Mouse (Mus musculus) midbrain, embryonic 12.5 days (tissue): Measurements from ENCODE around the gene Sec16a. TPM values are rescaled to one million over a fixed set of nuclear protein-coding genes. Genes with fewer than 3 reads are reported as not detected.
A peak's percentile ranks its signal among the peaks of the same experiment; 100 is the strongest.

ENCODE experiments used
- ATAC-seq: fragments of 200-750 bp; cut with Nextera tagmentation; 2 replicates; pipeline ENCODE4 v1.8.0; 2017; ENCODE audit warnings: low read depth, moderate TSS enrichment, moderate library complexity; ENCODE audit not compliant: low FRiP score
- H3K27ac ChIP-seq: fragments of 300-500 bp; sonication (generic); replicated peaks from 2 replicates; pipeline ENCODE4 v1.5.1; 2016; ENCODE audit warnings: mild to moderate bottlenecking
- H3K27me3 ChIP-seq: fragments of 300-500 bp; sonication (generic); 2 replicates; pipeline ENCODE4 v1.6.1; 2016; ENCODE audit warnings: mild to moderate bottlenecking
- H3K36me3 ChIP-seq: fragments of 300-500 bp; sonication (generic); 2 replicates; pipeline ENCODE4 v1.6.1; 2016
- H3K4me1 ChIP-seq: fragments of 300-500 bp; sonication (generic); 2 replicates; pipeline ENCODE4 v1.6.1; 2016
- H3K4me2 ChIP-seq: fragments of 300-500 bp; sonication (generic); replicated peaks from 2 replicates; pipeline ENCODE4 v1.6.1; 2016; ENCODE audit warnings: mild to moderate bottlenecking, moderate library complexity
- H3K4me3 ChIP-seq: fragments of 300-500 bp; sonication (generic); 2 replicates; pipeline ENCODE4 v1.5.1; 2016; ENCODE audit warnings: mild to moderate bottlenecking
- H3K9ac ChIP-seq: fragments of 300-500 bp; sonication (generic); replicated peaks from 2 replicates; pipeline ENCODE4 v1.6.1; 2016; ENCODE audit warnings: mild to moderate bottlenecking, moderate library complexity
- H3K9me3 ChIP-seq: fragments of 300-500 bp; sonication (generic); 2 replicates; pipeline ENCODE4 v1.6.1; 2016; ENCODE audit warnings: mild to moderate bottlenecking
- WGBS: fragments of 180-500 bp; shearing (Covaris S2); methylation state at CpG from one replicate; pipeline ENCODE4 v1.1.7; 2016; 5-methylcytosine and 5-hydroxymethylcytosine counted together
- polyA plus RNA-seq: library from polyadenylated mRNA; unstranded; fragments of >200 nt; fragmentation: Nextera tagmentation; extraction: Ambion mirVana; gene quantifications from 2 replicates; pipeline ENCODE4 v1.2.1, GENCODE M21; 2016

Gene Sec16a
- polyA plus RNA-seq, 1 experiment from 2014 or later: 29.3 TPM

DNA sequence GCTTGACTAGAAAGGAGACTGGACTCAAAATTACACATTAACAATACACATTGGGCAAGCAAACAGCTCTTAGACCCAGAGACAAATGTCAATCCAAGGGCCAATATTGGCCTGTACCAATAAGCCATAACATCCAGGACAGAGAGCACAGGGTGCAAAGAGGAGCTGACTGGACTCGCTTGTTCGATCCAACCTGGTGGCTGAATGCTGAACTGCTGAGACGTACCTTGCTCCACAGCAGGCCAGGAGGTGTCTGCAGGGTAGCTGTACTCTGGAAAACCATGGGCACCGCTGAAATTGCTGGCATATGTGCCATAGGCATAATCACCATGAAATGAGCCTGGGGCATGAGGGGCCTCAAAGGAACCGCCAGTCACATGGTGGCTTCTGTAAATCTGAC lies 15.2 kb downstream of the Sec16a start:
- 95% methylated on average over 5 of the region's 5 CpGs for WGBS
- Histone ChIP-seq H3K9ac (no peak overlapping the region), H3K27ac (no peak overlapping the region), H3K4me3 (no peak overlapping the region), H3K27me3 (no peaks in the 10 kb centered on the region), H3K9me3 (no peaks in the 10 kb centered on the region), H3K4me1 (no peaks in the 10 kb centered on the region), H3K4me2 (no peak overlapping the region), H3K36me3 (peaks cover 94% of the 10 kb centered on the region)
- no peak for ATAC-seq

DNA sequence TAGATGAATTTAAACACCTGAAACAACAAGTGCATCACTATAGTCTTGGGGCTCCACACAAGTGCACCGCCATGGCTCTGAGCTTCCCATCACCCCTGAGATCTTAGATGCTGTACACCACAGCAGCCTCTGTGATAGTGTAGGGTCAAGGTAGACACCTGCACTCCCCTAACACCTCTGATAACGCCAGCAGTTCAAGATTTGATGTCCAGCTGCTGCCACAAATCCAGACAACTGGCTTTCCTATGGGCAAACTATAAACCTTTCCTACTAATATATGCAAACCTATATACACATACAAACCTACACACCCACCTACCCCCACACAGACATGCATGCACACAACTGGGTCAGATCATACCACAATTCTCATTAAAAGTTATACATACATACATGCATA lies 20.5 kb downstream of the Sec16a start:
- no peak overlapping the region for H3K4me2 ChIP-seq
- no peaks in the 10 kb centered on the region for H3K4me1 ChIP-seq
- H3K9me3 ChIP-seq: no peaks in the 10 kb centered on the region
- no peak overlapping the region for H3K4me3 ChIP-seq
- no peak overlapping the region for H3K9ac ChIP-seq
- 96% methylated on average over 2 of the region's 2 CpGs for WGBS
- no peak overlapping the region for H3K27ac ChIP-seq
- H3K36me3 ChIP-seq: peaks cover 98% of the 10 kb centered on the region
- no peak for ATAC-seq
- no peaks in the 10 kb centered on the region for H3K27me3 ChIP-seq

DNA sequence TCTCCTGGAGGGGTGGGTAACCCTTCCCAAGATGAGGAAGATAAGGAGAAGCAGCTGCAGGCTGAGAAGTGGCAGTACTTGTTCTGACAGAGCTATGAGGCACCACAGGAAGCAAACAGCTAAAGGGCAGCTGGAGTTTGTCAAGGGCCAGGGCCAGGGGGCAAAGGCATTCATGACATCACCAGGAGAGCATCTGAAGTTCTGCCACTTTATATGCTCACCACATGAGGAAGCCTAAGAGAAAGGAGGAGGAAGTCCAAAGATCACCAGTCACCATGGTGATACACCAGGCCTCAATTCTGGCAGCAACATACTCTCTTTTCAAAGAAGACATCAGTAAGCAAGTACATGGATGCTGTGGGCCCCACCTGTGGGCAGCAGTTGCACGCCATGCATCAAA lies 21.9 kb downstream of the Sec16a start:
- no peak overlapping the region for H3K4me2 ChIP-seq
- 90% methylated on average over 1 of the region's 1 CpGs for WGBS
- H3K36me3 ChIP-seq: peaks cover 96% of the 10 kb centered on the region

DNA sequence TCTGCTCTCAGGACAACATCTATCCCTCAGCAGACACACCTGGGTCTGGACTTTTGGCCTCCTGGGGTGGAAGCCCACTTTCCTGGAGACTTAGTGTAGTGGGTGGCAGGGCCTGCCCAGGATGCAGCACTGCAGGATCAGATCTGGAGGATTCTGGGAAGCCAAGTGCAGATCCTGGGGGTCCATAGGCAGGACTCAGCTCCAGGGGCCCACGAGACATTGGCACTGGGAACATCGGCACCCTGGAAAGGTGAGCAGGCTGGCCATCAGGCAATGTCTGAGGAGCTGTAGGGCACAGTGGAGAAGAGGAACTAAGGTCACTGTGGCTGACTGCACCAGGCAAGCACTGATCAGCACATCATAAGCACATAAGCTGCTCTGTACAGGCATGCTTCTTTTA lies 23.0 kb downstream of the Sec16a start:
- no peak for ATAC-seq
- H3K4me1 ChIP-seq: no peaks in the 10 kb centered on the region
- H3K27me3 ChIP-seq: no peaks in the 10 kb centered on the region
- H3K9me3 ChIP-seq: no peaks in the 10 kb centered on the region
- peaks cover 94% of the 10 kb centered on the region for H3K36me3 ChIP-seq
- H3K9ac ChIP-seq: no peak overlapping the region
- H3K4me3 ChIP-seq: no peak overlapping the region
- H3K27ac ChIP-seq: no peak overlapping the region
- H3K4me2 ChIP-seq: no peak overlapping the region
- WGBS: 91% methylated on average over 2 of the region's 2 CpGs

More for the DNA sequence above, 21.9 kb downstream of the Sec16a start:
- Histone ChIP-seq H3K9ac (no peak overlapping the region), H3K4me3 (no peak overlapping the region), H3K27me3 (no peaks in the 10 kb centered on the region), H3K4me1 (no peaks in the 10 kb centered on the region), H3K27ac (no peak overlapping the region), H3K9me3 (no peaks in the 10 kb centered on the region)
- no peak for ATAC-seq

DNA sequence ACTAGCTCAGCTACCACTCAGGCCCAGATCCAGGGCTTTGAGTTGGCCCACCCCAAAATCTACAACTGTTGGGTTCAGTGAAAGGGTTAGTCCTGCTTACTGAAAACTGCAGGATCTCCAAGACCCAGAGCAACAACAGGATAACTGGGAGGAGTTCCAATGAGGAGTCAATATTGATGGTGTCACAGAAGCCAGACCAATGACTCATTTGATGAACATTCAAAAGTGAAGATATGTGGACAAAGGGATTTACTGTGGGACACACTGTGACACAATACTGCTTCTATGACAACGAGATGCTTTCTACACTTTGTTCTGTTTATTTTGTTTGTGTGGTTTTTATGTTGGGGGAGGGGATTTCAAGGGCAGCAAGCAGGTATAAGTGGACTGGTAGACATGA lies 26.9 kb downstream of the Sec16a start:
- no peaks in the 10 kb centered on the region for H3K9me3 ChIP-seq
- WGBS: 90% methylated on average over 1 of the region's 1 CpGs
- H3K4me2 ChIP-seq: no peak overlapping the region
- H3K4me1 ChIP-seq: no peaks in the 10 kb centered on the region
- no peak overlapping the region for H3K4me3 ChIP-seq
- peaks cover 94% of the 10 kb centered on the region for H3K36me3 ChIP-seq
- no peak overlapping the region for H3K9ac ChIP-seq
- H3K27me3 ChIP-seq: no peaks in the 10 kb centered on the region
- H3K27ac ChIP-seq: no peak overlapping the region
- no peak for ATAC-seq

DNA sequence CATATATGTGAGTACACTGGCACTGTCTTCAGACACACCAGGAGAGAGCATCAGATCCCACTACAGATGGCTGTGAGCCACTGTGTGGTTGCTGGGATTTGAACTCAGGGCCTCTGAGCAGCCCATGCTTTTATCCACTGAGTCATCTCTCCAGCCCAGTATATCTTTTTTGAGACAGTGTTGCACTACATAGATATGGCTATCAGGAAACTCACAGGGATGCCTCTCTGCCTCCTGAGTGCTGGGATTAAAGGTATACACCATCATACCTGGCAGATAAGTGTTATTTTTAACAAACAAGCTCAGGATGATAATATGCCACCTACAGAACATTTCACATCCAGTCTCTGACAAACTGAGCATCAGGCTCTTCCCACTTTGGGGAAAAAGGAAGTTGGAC lies 27.9 kb downstream of the Sec16a start:
- Histone ChIP-seq H3K9ac (no peak overlapping the region), H3K9me3 (no peaks in the 10 kb centered on the region), H3K4me1 (no peaks in the 10 kb centered on the region), H3K36me3 (peaks cover 94% of the 10 kb centered on the region), H3K27ac (no peak overlapping the region), H3K27me3 (no peaks in the 10 kb centered on the region), H3K4me2 (no peak overlapping the region), H3K4me3 (no peak overlapping the region)
- ATAC-seq: no peak

DNA sequence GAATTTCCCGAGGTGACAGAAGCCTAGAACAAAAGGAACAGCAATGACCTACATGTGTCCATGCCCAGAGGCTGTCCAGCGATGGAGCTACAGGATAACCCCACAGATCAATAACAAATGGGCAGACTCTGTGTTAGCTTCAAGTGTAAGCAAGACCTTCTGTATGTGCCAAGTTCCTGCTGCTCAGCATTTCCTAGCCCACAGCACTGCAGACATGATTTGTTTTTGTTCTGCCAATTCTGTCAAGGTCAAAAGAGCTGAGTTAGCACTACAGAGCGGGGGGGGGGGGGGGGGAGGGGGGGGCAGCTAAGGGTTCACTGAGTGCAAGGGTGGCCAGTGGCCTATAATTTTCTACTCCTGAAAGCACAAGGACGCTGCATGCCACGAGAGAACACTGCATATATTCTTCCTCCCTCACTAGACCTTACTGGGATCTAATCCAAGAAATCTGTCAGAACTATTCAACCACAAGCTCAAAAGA lies 34.0 kb downstream of the Sec16a start:
- H3K36me3 ChIP-seq: peaks cover 60% of the 10 kb centered on the region
- H3K27me3 ChIP-seq: no peaks in the 10 kb centered on the region
- no peak for ATAC-seq
- no peak overlapping the region for H3K4me3 ChIP-seq
- no peaks in the 10 kb centered on the region for H3K9me3 ChIP-seq
- peaks cover 26% of the 10 kb centered on the region for H3K4me1 ChIP-seq
- no peak overlapping the region for H3K4me2 ChIP-seq
- no peak overlapping the region for H3K27ac ChIP-seq
- no peak overlapping the region for H3K9ac ChIP-seq
- WGBS: 72% methylated on average over 5 of the region's 5 CpGs

DNA sequence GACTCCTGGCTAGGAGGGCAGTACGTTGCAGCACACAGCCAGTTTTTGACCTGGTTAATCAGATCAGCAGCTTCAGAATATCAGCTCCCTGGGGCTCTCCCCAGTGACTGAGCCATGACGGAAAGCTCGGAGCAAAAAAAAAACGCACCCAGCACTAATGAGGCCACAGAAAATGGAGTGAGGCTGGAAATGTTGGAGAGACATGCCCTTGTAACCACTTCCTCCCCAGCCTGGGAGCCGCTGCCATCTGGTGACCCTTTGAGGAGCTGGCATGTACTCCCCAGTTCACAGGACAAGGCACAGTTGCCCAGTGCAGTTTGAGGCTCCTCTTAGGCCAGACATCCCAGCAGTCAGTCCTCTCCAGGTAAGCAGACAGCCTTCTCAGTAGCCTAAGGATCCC lies 34.9 kb downstream of the Sec16a start:
- 66% methylated on average over 5 of the region's 5 CpGs for WGBS
- H3K27me3 ChIP-seq: no peaks in the 10 kb centered on the region
- no peak for ATAC-seq
- no peak overlapping the region for H3K4me3 ChIP-seq
- no peaks in the 10 kb centered on the region for H3K9me3 ChIP-seq
- peaks cover 33% of the 10 kb centered on the region for H3K4me1 ChIP-seq
- H3K27ac ChIP-seq: no peak overlapping the region
- H3K36me3 ChIP-seq: peaks cover 58% of the 10 kb centered on the region
- no peak overlapping the region for H3K4me2 ChIP-seq
- no peak overlapping the region for H3K9ac ChIP-seq

DNA sequence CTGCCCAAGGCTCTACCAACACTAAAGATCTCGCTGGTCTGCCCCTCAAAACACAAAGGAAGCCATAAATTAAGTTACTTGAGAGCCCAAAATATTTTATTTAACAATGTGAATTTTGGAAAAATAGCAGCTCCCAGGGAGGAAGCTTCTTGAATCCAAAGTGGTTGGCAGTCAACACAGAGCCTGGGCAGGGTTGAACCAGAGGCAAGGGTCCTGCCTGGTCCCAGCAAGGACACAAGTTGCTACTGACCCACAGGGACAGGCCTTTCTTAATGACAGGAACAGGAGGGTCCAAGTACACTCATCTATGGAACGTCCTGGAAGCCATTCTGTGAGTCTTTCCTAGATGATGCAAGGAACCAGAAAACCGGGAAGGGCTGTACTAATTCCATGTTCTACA lies 35.7 kb downstream of the Sec16a start:
- Histone ChIP-seq H3K27ac (no peak overlapping the region), H3K4me1 (peaks cover 33% of the 10 kb centered on the region), H3K27me3 (no peaks in the 10 kb centered on the region), H3K9ac (peak overlapping the region; percentile 90), H3K4me2 (peak overlapping the region; percentile 95; the same call in 1 of the 2 replicates), H3K4me3 (peak overlapping the region; percentile 91), H3K36me3 (peaks cover 54% of the 10 kb centered on the region), H3K9me3 (no peaks in the 10 kb centered on the region)
- WGBS: 63% methylated on average over 3 of the region's 3 CpGs
- ATAC-seq: peak; percentile 25; the same call in 1 of the 2 replicates

DNA sequence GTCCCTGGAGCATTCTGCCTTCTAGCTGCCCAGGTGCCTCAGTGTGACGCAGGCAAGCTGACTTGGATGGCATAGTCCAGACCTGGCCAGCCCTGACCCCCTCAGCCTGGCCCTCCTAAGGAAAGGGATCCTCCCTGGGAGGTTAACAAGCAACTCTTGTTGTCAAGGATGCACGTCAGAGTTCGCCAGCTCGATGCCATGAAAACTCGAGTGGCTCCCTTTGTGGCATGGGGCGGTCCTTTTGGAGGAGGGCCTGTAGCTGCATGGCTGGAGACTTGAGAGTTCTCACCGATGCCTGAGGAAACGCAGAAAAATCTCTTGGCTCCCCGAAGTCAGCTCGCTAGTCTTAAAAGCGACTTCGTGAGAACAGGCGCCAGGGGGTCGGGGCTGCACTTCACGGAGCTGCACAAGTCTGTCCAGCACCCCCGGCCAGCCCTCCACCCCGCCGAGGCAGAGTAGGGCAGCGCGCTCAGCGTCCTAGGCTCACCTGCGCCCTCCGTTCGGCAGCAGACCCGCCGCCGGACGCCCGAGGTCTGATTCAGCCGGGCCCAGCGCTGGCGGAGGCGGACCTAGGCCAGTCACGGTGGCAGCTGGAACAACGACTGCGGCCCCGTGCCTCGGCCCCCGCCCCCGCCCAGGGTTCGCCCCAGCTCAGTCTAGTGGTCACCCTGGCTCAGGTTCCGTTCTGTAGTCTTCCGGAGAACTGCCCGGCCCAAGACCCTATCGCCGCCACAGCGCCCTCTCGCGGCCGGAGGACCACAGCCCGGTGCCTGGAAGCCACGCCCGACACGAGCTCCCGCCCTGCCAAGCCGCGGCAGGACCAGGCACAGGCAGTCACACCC lies 36.3 kb downstream of the Sec16a start, which contains the start of gene Inpp5e:
Gene Inpp5e (minus strand): TSS at position 689 of the 842 bp plus-strand sequence.
- H3K4me3 ChIP-seq: peak within 1 kb of the TSS; percentile 91
- peak within 1 kb of the TSS; percentile 95 for H3K4me2 ChIP-seq
- no peaks in the 10 kb centered on the region for H3K9me3 ChIP-seq
- no peaks in the 10 kb centered on the region for H3K27me3 ChIP-seq
- H3K4me1 ChIP-seq: peaks cover 33% of the 10 kb centered on the region
- H3K9ac ChIP-seq: peak within 1 kb of the TSS; percentile 90
- H3K36me3 ChIP-seq: peaks cover 48% of the 10 kb centered on the region
- ATAC-seq: peak; percentile 96
- peak within 1 kb of the TSS; percentile 76 for H3K27ac ChIP-seq
- WGBS: under 1% methylated on average over 55 of the region's 57 CpGs

DNA sequence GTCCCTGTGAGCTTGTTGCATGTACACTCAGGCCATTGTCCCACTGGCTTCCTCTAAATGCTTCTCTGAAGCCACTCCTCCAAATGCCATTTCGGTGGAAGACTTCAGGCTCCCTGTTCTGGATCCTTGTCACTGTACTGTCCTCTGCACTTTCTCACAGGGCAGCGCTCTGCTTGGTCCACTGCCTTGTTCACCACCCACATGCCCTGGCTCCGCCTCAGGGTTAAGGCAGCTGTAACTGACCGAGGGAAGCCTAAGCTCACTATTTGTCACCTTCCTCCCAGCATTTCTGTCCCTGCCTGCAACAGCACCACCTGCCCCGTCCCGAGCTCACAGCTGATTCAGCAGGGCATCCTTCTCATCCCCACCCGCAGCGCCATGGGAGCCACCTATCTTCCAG lies 41.7 kb downstream of the Sec16a start:
- Histone ChIP-seq H3K27me3 (no peaks in the 10 kb centered on the region), H3K36me3 (peaks cover 51% of the 10 kb centered on the region), H3K9ac (no peak overlapping the region), H3K9me3 (no peaks in the 10 kb centered on the region), H3K27ac (no peak overlapping the region), H3K4me3 (no peak overlapping the region), H3K4me1 (peaks cover 30% of the 10 kb centered on the region), H3K4me2 (no peak overlapping the region)
- no peak for ATAC-seq
- WGBS: 81% methylated on average over 8 of the region's 8 CpGs

DNA sequence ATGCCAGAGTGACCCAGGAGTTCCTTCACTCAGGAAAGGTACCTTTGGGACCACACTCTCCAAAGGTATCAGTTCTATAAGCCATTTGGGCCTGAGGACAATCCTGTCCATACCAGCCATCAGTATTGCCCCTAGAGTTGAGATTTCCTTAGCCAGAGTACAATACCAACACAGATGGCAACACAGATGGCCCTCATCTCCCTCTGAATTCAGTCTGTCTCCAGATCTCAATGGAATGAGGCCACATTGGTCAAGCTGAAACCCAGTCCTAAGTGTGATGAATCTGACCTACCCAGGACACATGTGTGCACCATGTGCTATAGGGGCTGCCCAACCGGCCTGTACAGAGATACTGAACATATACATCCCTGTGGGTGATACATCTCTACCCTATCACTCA lies 42.8 kb downstream of the Sec16a start:
- H3K4me3 ChIP-seq: no peak overlapping the region
- H3K4me2 ChIP-seq: no peak overlapping the region
- no peaks in the 10 kb centered on the region for H3K9me3 ChIP-seq
- WGBS: 92% methylated on average over 1 of the region's 1 CpGs
- H3K9ac ChIP-seq: no peak overlapping the region
- no peak overlapping the region for H3K27ac ChIP-seq
- no peak for ATAC-seq
- peaks cover 60% of the 10 kb centered on the region for H3K36me3 ChIP-seq
- no peaks in the 10 kb centered on the region for H3K27me3 ChIP-seq
- H3K4me1 ChIP-seq: peaks cover 20% of the 10 kb centered on the region
